Mouse (Mus musculus) limb, embryonic 12.5 days (tissue): ENCODE data around the gene Rwdd3. TPM values are rescaled to one million over a fixed set of nuclear protein-coding genes. Genes with fewer than 3 reads are reported as not detected.

ENCODE experiments used
- ATAC-seq: fragments of 200-750 bp; cut with Nextera tagmentation; 2 replicates; pipeline ENCODE4 v1.8.0; 2017; ENCODE audit warnings: low read depth, moderate TSS enrichment; ENCODE audit not compliant: insufficient number of reproducible peaks, insufficient read depth, low FRiP score, low TSS enrichment
- H3K27ac ChIP-seq: fragments of 300-500 bp; sonication (generic); 2 replicates; pipeline ENCODE4 v1.5.1; 2016; ENCODE audit warnings: mild to moderate bottlenecking, moderate library complexity
- H3K27me3 ChIP-seq: fragments of 300-500 bp; sonication (generic); 2 replicates; pipeline ENCODE4 v1.6.1; 2016; ENCODE audit warnings: mild to moderate bottlenecking, moderate library complexity
- H3K36me3 ChIP-seq: fragments of 300-500 bp; sonication (generic); 2 replicates; pipeline ENCODE4 v1.6.1; 2016; ENCODE audit warnings: mild to moderate bottlenecking, moderate library complexity
- H3K4me1 ChIP-seq: fragments of 300-500 bp; sonication (generic); replicated peaks from 2 replicates; pipeline ENCODE4 v1.6.1; 2016
- H3K4me2 ChIP-seq: fragments of 300-500 bp; sonication (generic); 2 replicates; pipeline ENCODE4 v1.6.1; 2016; ENCODE audit warnings: mild to moderate bottlenecking, moderate library complexity
- H3K4me3 ChIP-seq: fragments of 300-500 bp; sonication (generic); replicated peaks from 2 replicates; pipeline ENCODE4 v1.5.1; 2016; ENCODE audit warnings: mild to moderate bottlenecking
- H3K9ac ChIP-seq: fragments of 300-500 bp; sonication (generic); replicated peaks from 2 replicates; pipeline ENCODE4 v1.6.1; 2016; ENCODE audit warnings: mild to moderate bottlenecking, moderate library complexity
- H3K9me3 ChIP-seq: fragments of 300-500 bp; sonication (generic); 2 replicates; pipeline ENCODE4 v1.6.1; 2016; ENCODE audit warnings: mild to moderate bottlenecking, moderate library complexity
- WGBS: fragments of 180-500 bp; shearing (Covaris S2); methylation state at CpG from one replicate; pipeline ENCODE4 v1.1.7; 2016; 5-methylcytosine and 5-hydroxymethylcytosine counted together
- polyA plus RNA-seq: library from polyadenylated mRNA; unstranded; fragments of >200 nt; fragmentation: Nextera tagmentation; extraction: Ambion mirVana; gene quantifications from 2 replicates; pipeline ENCODE4 v1.2.1, GENCODE M21; 2016

The Rwdd3 gene
- polyA plus RNA-seq, 1 experiment from 2014 or later, result 6.5 TPM

DNA sequence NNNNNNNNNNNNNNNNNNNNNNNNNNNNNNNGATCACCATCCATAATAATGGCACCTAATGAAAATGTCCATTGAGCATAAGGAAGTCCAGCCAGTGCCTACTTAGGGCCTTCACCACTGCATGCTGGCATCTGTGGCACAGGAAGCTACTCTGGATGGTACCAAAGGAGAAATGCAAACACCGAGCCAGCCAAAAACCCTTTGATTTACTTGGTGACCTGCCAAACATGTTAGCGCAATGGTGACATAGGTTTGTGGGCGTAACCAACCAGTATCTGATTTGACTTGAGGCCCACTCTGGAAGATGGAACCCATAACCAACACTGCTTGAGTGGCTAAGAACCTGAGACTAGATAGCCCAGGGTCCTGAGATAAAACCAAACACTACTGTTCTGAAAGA is 13.7 kb upstream of the Rwdd3 start:
- no peak for ATAC-seq
- Histone ChIP-seq H3K27me3 (no peaks in the 10 kb centered on the region), H3K4me1 (no peaks in the 10 kb centered on the region), H3K27ac (no peak overlapping the region), H3K9ac (no peak overlapping the region), H3K36me3 (no peaks in the 10 kb centered on the region), H3K4me3 (no peak overlapping the region), H3K4me2 (no peak overlapping the region), H3K9me3 (peaks cover 2% of the 10 kb centered on the region; the same call in 1 of the 2 replicates)
- 91% methylated on average over 3 of the region's 3 CpGs for WGBS

DNA sequence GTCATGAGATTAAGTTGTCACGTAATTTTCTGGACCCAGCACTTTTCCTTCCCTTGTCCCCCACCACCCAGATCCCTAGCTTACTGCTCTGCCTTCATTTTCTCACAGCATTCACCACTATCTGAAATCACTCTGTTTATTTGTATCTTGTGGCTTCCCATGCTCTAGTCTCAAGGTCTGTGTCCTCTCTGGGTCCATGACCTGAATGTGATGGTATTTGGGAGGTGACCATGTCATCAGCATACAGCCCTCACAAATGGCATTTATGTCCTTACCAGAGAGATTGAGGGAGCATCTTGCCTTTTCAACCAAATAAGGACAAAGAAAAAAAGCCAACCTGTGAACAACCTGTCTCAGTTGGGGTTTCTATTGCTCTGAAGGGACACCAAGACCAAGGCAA is 4.5 kb upstream of the Rwdd3 start:
- Histone ChIP-seq H3K4me3 (no peak overlapping the region), H3K4me2 (no peak overlapping the region), H3K36me3 (no peaks in the 10 kb centered on the region), H3K27me3 (no peaks in the 10 kb centered on the region), H3K9ac (no peak overlapping the region), H3K27ac (no peak overlapping the region), H3K4me1 (no peaks in the 10 kb centered on the region), H3K9me3 (no peaks in the 10 kb centered on the region)
- ATAC-seq, result no peak
- 73% methylated on average over 1 of the region's 1 CpGs for WGBS

DNA sequence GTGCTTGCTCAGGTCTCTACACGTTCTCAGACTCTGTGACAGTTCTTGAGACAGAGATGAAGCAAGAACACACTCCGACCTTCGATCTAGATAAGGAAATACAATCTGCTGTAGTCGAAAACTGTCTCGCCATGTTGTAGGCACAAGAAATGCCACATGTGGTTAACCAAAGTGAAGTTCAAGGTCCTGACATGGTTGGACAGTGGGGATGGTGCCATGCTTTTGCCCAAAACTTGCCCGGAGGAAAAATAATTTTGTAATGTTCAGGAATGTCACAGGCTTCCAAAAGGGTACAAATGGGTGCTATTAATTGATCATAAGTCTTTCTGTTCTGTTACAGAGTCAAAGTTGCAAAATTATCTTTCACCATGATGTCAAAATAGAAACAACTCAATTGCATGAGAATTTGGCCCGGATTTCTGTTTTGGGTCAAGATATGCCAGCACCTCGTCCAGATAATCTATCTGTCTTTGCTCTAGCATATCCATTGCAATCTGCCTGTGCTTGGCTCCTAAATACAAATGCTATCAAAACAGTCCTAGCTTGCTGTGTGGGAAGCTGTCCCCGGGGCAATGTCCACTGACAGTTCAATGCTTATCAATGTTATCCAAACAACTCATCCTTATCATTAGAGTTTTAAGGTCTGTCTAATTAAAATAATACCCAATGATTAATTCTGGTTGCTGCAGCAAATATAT is 2.9 kb upstream of the Rwdd3 start:
- Histone ChIP-seq H3K9ac (no peak overlapping the region), H3K36me3 (no peaks in the 10 kb centered on the region)
- WGBS, result 82% methylated on average over 9 of the region's 9 CpGs

GRCm38 (mm10) chr3:121172718-121173117 is 1.2 kb upstream of the Rwdd3 start:
- Histone ChIP-seq H3K4me2 (no peak overlapping the region), H3K4me3 (no peak overlapping the region), H3K36me3 (no peaks in the 10 kb centered on the region), H3K27me3 (no peaks in the 10 kb centered on the region), H3K9me3 (no peaks in the 10 kb centered on the region), H3K27ac (no peak overlapping the region), H3K9ac (no peak overlapping the region), H3K4me1 (0 out of 2 replicates have a peak, but pooled peaks cover 2% of the 10 kb centered on the region)
- WGBS, result 89% methylated on average over 2 of the region's 2 CpGs
- ATAC-seq, result no peak

More for the DNA sequence above, 2.9 kb upstream of the Rwdd3 start:
- Histone ChIP-seq H3K4me1 (0 out of 2 replicates have a peak, but pooled peaks cover 2% of the 10 kb centered on the region), H3K9me3 (no peaks in the 10 kb centered on the region), H3K4me2 (no peak overlapping the region), H3K4me3 (no peak overlapping the region), H3K27me3 (no peaks in the 10 kb centered on the region), H3K27ac (no peak overlapping the region)
- no peak for ATAC-seq

- H3K27ac ChIP-seq, result no peak overlapping the region
- no peaks in the 10 kb centered on the region for H3K27me3 ChIP-seq
- 0 out of 2 replicates have a peak, but pooled peaks cover 2% of the 10 kb centered on the region for H3K4me1 ChIP-seq
- peak overlapping the region; percentile 69 for H3K4me2 ChIP-seq
- H3K9ac ChIP-seq, result no peak overlapping the region
- no peak for ATAC-seq
- H3K4me3 ChIP-seq, result peak overlapping the region; percentile 62
- no peaks in the 10 kb centered on the region for H3K9me3 ChIP-seq
- H3K36me3 ChIP-seq, result no peaks in the 10 kb centered on the region
- WGBS, result 54% methylated on average over 6 of the region's 6 CpGs
These were observed 374 bp upstream of the Rwdd3 start for GRCm38 (mm10) chr3:121171872-121172265.

DNA sequence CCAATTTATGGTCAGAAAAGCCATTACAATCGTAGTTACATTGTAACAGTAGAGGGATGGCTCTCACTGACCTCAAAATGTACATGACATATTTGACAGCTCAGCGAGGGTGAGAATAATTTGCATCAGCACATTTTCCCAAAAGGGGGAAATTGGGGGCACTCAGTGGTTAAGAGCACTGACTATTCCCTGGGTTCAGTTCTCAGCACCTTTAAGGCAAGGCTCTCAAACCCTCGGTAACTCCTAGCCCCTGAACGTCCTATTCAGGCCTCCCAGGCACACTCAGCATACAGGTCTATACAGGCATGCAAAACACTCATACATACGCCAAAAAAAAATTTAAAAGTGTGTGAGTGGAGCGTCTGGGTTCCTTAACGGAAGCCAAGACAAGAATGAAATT is 864 bp downstream of the Rwdd3 start:
- no peak overlapping the region for H3K27ac ChIP-seq
- no peaks in the 10 kb centered on the region for H3K9me3 ChIP-seq
- H3K4me3 ChIP-seq, result peak overlapping the region; percentile 62
- H3K4me2 ChIP-seq, result peak overlapping the region; percentile 69
- H3K9ac ChIP-seq, result no peak overlapping the region
- no peak for ATAC-seq
- H3K36me3 ChIP-seq, result no peaks in the 10 kb centered on the region
- no peaks in the 10 kb centered on the region for H3K27me3 ChIP-seq
- 47% methylated on average over 7 of the region's 7 CpGs for WGBS
- peaks cover 4% of the 10 kb centered on the region; the same call in 1 of the 2 replicates for H3K4me1 ChIP-seq

GRCm38 (mm10) chr3:121169092-121169942 is 2.2 kb downstream of the Rwdd3 start:
- Histone ChIP-seq H3K27ac (no peak overlapping the region), H3K9ac (no peak overlapping the region), H3K9me3 (no peaks in the 10 kb centered on the region), H3K4me2 (no peak overlapping the region), H3K4me3 (no peak overlapping the region), H3K4me1 (peaks cover 7% of the 10 kb centered on the region), H3K27me3 (no peaks in the 10 kb centered on the region), H3K36me3 (no peaks in the 10 kb centered on the region)
- WGBS, result 86% methylated on average over 15 of the region's 15 CpGs
- ATAC-seq, result no peak

DNA sequence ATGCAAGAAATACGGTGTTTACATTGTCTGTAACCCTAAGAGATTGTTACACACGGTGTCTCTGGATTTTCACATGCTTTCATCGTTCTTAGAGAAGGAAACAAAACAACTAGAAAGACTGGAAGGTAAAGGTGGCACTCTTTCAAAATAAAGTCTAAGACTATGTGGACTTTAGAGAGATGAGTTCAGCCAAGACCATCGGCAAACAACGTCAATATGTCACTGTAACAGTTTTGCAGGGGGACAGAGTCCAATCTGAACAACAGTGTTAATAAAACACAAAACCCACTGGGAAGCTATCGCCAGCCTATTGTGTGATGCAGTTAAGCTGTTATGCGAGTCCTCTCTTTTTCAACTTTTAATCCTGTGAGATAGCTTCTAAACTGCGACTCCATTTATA is 2.9 kb downstream of the Rwdd3 start:
- peaks cover 9% of the 10 kb centered on the region for H3K4me1 ChIP-seq
- ATAC-seq, result no peak

GRCm38 (mm10) chr3:121163271-121163819 is 8.2 kb downstream of the Rwdd3 start:
- Histone ChIP-seq H3K9ac (no peak overlapping the region), H3K4me1 (peaks cover 15% of the 10 kb centered on the region), H3K4me2 (no peak overlapping the region), H3K9me3 (no peaks in the 10 kb centered on the region), H3K27me3 (no peaks in the 10 kb centered on the region), H3K36me3 (no peaks in the 10 kb centered on the region), H3K4me3 (no peak overlapping the region), H3K27ac (no peak overlapping the region)
- no peak for ATAC-seq
- WGBS, result 53% methylated on average over 7 of the region's 7 CpGs

More for the DNA sequence above, 2.9 kb downstream of the Rwdd3 start:
- WGBS, result 90% methylated on average over 8 of the region's 8 CpGs
- H3K36me3 ChIP-seq, result no peaks in the 10 kb centered on the region
- no peaks in the 10 kb centered on the region for H3K9me3 ChIP-seq
- H3K9ac ChIP-seq, result no peak overlapping the region
- no peaks in the 10 kb centered on the region for H3K27me3 ChIP-seq
- no peak overlapping the region for H3K27ac ChIP-seq
- no peak overlapping the region for H3K4me2 ChIP-seq
- H3K4me3 ChIP-seq, result no peak overlapping the region

DNA sequence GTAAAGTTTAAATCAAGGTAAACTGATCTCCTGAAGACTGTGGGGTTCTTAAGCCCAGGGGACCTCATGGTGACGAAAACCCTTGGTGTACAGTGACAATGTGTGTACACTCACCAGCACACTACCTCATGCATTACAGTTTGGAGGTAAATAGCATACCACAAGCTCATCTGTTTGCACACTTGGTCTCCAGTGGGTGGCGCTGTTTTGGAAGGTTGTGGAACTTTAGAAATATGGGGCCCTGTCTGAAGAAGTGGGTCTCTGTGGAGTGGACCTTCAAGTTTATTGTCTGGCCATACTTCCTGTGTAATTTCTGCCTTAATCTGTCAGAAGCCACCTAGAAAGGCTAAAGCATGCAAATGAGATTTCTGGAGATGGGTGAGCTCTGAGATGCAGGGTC is 9.8 kb downstream of the Rwdd3 start:
- Histone ChIP-seq H3K9me3 (no peaks in the 10 kb centered on the region), H3K27me3 (no peaks in the 10 kb centered on the region), H3K4me1 (peaks cover 26% of the 10 kb centered on the region), H3K9ac (no peak overlapping the region), H3K4me3 (no peak overlapping the region), H3K36me3 (no peaks in the 10 kb centered on the region), H3K4me2 (no peak overlapping the region), H3K27ac (no peak overlapping the region)
- WGBS, result 49% methylated on average over 2 of the region's 2 CpGs
- no peak for ATAC-seq

DNA sequence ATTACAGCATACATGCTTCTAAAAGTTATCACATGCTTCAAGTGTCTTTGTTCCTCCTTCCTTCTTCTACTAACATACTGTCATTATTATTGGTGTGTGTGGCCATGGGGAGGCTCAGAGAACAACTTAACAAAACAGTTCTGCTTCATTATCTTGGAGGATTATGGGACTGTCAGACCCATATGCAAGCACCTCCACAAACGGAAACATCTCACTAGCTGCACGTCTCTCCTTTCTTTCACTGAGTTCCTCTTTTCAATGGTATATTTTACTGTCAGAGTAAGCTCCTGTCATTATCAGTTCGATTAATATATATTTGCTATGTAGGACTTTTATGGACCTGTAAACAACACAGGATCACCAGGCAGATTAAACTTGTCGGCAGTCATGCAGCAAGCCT is 11.1 kb downstream of the Rwdd3 start:
- no peaks in the 10 kb centered on the region for H3K27me3 ChIP-seq
- no peak for ATAC-seq
- no peak overlapping the region for H3K4me2 ChIP-seq

More for the DNA sequence above, 11.1 kb downstream of the Rwdd3 start:
- H3K4me3 ChIP-seq, result no peak overlapping the region
- peaks cover 31% of the 10 kb centered on the region for H3K4me1 ChIP-seq
- H3K27ac ChIP-seq, result no peak overlapping the region
- H3K9ac ChIP-seq, result no peak overlapping the region
- no peaks in the 10 kb centered on the region for H3K36me3 ChIP-seq
- WGBS, result 55% methylated on average over 4 of the region's 4 CpGs
- no peaks in the 10 kb centered on the region for H3K9me3 ChIP-seq
